Mouse (Mus musculus): ENCODE results near the gene Sppl2b.
"Not testable (repeated sequence)": the region's sequence is repeated elsewhere in the genome, so short reads cannot be mapped to it uniquely, and the experiment has no call there.

The Sppl2b gene

DNA sequence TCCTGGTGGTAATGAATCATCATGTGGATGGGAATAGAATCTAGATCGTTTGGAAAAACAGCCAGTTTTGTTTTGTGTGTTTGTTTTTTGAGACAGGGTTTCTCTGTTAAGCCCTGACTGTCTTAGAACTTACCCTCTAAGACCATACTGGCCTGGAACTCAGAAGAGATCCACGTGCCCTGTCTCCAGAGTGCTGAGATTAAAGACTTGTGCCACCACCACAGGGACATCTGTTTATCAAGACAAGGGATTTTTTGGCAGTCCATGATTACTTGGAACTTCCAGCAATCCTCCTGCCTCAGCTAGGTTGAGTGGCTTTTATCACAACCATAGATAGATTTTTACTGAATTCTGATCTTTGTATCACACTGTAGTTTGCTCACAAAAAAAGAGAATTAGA is 30.2 kb upstream of the Sppl2b start:
- no peak for DNase-seq

- DNase-seq = peak; percentile 99
Observed at GRCm38 (mm10) chr10:80826151-80827062, 28.7 kb upstream of the Sppl2b start, which contains the start of gene Oaz1. Gene Oaz1, plus strand, starts transcription at chr10:80826656.

GRCm38 (mm10) chr10:80827063-80827869 is 27.8 kb upstream of the Sppl2b start:
- no peak for DNase-seq

DNA sequence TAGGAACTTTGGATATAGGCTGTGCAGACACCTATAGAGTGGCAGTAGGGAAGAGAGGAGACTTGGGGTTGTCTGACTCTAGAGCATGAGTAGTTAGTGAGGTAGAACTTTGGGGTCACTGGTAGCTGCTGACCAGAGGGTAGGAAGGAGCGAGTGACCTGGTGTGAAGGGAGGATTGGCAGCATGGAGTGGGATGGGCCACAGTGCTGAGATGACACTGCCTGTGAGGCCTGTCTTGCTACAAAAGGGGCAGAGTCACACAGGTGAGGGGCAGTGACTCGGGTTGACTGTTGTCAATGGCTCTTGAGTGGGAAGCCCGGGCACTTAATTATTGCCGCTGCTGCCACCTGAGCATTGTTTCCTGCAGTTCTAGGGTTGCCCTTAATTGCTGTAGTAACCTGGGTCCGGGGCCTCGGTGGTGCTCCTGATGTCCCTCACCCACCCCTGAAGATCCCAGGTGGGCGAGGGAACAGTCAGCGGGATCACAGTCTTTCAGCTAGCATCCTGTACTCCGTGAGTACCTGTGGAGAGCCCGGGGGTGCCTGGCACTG is 27.1 kb upstream of the Sppl2b start:
- DNase-seq = peak in 1 of 2 experiments; percentile 14

GRCm38 (mm10) chr10:80828587-80828986 is 26.5 kb upstream of the Sppl2b start:
- DNase-seq = not testable (repeated sequence)

GRCm38 (mm10) chr10:80829359-80830278 is 25.5 kb upstream of the Sppl2b start:
- no peak for DNase-seq

GRCm38 (mm10) chr10:80831136-80831535 is 23.9 kb upstream of the Sppl2b start:
- peak in 1 of 2 experiments; percentile 56 for DNase-seq

- no peak for DNase-seq
Observed at GRCm38 (mm10) chr10:80832818-80833217, 22.3 kb upstream of the Sppl2b start.

GRCm38 (mm10) chr10:80835617-80836016 is 19.5 kb upstream of the Sppl2b start:
- DNase-seq = peak; percentile 60 to 62

- peak; percentile 85 for DNase-seq
Observed at GRCm38 (mm10) chr10:80836949-80837379, 18.1 kb upstream of the Sppl2b start.

GRCm38 (mm10) chr10:80837827-80838226 is 17.2 kb upstream of the Sppl2b start:
- DNase-seq = no peak

DNA sequence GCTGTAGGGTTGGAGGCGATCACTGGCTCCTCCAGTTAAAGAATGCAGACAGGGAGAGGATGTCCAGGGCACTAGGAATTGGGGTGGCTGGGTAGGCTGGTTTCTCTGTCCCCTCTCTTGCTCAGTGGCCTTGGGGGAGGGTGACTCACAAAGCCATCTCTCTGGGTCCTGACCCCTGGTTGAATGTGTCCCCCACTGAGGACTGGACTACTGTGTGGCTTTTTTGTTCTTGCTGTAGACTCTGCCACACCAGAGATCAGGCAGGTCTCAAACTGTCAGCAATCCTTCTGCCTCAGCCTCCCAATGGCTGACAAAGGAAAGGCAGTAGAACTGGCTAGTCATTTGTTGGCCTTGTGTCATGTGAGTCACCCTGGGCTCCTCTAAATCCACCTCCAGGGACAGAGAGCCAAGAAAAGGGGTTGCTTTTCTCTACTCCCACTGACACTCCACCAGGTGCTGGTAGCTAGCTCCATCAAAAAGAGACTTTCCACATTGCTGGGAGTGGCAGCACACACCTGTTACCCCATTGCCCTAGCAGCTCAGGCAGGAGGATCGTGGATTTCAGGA is 16.6 kb upstream of the Sppl2b start:
- DNase-seq = no peak

DNA sequence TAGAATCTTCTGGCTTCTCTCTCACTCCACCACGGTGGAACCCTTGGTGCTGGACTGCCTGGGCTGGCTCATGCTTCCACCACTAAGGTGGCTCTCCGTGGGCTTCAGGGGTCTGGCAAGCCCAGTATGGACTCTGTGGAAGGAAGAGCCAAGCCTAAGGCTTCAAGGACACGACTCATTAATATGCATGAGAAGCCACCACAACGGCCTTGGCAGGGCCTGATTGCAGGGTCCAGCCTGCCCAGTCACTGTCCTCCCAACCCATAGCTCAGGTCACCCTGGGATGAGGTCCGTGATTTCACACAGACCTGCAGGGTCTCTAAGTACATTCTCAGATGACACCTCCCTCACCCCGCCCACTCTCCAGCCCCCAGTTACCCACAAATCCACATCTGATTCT is 15.2 kb upstream of the Sppl2b start:
- DNase-seq = no peak

GRCm38 (mm10) chr10:80841685-80842084 is 13.4 kb upstream of the Sppl2b start:
- no peak for DNase-seq

GRCm38 (mm10) chr10:80842334-80842733 is 12.7 kb upstream of the Sppl2b start:
- no peak for DNase-seq

DNA sequence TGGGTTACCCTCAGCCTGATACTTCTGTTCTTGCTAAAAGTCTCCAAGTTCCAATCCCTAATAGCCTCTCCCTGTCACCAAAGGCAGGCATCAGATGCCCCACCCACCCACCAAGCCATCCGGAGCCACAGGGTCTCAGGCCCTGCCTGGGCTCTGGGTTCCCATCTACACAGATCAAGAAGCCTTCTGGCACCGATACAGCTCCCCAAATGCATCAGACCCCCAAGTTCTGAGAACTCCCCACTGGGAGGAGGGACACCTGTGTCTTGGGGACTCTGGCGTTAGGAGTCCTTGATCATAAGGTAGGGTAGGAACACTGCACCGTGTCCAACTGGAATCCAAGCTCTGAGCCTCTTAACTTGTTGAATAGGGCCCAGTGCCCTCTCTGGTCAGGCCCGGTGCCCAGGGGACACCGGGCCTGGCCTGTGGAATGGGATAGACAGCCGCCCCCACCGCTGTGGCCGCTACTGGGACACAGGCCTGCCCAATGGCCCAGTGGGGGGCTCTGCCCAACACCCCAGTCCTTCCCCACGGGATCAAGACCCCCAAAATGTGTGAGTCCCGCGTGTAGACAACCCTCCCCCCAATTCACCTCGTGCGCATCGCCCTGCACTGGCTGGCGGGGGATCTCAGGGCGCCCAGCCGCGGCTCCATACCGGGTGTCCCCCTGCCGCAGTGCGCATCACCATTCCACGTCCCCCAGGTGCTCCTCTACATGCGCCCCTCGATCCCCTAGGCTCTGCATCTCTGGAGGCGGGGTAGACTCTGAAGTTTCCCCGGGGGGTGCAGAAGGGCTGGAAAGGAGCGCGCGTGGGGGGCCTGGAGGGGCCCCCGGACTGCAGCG is 11.8 kb upstream of the Sppl2b start:
- DNase-seq = peak in 1 of 2 experiments; percentile 39

DNA sequence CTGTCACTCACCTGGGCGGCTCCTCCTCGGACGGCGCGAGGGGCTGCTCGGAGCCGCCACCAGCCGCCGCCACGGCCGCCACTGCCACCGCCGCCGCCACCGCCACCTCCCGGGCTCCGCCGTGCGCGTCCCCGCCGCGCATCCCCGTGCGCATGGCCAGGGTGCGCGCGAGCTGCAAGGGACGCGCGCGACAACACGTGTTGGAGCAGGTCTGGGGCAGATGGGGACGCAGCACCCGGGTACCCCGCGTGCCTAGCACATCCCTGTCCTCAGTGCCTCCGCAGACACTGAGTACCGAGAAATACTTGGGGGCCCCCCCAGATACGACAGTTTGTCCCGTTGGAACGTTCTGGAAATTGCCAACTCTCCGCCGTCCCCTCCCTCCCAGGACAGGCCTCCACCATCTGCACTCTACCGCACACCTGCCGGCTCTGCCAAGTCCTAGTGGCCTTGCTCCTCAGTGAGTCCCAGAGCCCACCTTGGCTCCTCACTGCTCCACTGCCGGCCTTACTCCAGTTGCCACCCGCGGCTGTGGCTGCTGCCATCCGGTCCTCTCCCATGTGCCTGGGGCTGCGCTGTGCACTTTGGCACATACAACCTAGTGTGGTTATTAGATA is 11.0 kb upstream of the Sppl2b start, which contains the start of gene Lingo3:
Gene Lingo3, minus strand, starts transcription at position 109 of the 617 bp plus-strand sequence.
- peak; percentile 82 to 85 for DNase-seq

GRCm38 (mm10) chr10:80845055-80845693 is 9.9 kb upstream of the Sppl2b start:
- DNase-seq = peak; percentile 86

DNA sequence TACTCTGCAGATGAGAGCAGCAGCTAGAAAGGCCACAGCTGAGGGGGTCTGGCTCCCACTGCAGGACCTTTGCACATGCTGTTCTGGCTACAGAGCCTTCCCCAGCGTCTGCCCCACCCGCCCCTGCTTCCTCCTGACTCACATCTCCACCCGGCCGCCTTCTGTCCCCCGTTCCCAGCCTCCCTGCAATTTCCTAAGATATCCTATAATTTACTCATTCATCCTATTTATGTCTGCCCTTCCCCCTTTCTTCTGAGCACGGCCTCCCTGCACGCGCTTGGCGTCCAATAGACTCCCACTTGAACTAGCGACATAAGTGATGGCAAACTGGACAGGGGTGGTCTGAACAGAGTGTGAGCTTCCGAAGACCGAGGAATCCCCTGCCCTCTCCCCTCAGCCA is 9.3 kb upstream of the Sppl2b start:
- DNase-seq = no peak

- peak in 1 of 2 experiments; percentile 51 for DNase-seq
Observed at GRCm38 (mm10) chr10:80848571-80848970, 6.5 kb upstream of the Sppl2b start.

Measured in cerebellum, postnatal 10 days (tissue).